Mouse (Mus musculus) testis, postnatal 14 days (tissue): Measurements from ENCODE around the gene Gcnt2.
"Not testable (repeated sequence)": the region's sequence is repeated elsewhere in the genome, so short reads cannot be mapped to it uniquely, and the experiment has no call there.

Experiments used
- DNase-seq: peaks from one replicate; pipeline ENCODE4 v3.0.0; 2021; ENCODE audit warnings: low spot score

Gene Gcnt2

DNA sequence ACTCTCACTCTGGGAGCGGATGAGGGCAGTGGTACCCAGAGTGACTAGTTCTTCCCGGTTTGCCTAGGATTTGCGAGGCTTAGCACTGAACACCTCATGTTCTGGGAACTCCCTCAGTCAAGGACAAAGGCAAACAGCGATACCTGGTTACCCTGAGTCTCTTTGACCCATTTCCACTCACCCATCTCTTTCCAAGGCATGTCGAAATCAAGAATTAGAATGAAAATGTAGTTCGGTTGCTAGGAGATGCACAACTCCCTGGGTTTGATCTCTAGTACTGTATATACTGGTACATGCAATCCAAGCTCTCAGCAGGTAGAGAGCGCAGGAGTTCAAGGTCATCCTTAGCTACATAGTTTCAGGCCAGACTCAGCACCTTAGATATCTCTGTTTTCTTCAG is 47.0 kb downstream of the Gcnt2 start:
- no peak for DNase-seq

DNA sequence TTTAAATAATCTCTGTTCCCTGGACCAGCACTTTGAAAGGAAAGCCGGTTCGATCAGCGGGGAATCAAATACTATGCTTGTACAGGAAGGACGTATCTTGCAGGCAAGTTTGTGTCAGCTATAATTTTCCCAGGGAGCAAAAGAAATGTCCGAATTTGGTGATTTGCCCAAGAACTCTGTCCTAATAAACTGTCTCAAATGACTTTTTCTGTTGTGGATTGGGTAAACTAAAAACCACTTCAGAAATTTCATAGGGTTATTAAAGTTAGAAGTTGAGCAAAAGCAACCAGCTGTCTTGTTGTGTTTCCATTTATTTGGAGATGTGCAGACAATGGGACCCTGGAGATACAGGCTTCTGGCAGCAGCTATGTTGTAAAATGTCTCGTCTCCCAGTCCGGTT is 47.7 kb downstream of the Gcnt2 start:
- no peak for DNase-seq

DNA sequence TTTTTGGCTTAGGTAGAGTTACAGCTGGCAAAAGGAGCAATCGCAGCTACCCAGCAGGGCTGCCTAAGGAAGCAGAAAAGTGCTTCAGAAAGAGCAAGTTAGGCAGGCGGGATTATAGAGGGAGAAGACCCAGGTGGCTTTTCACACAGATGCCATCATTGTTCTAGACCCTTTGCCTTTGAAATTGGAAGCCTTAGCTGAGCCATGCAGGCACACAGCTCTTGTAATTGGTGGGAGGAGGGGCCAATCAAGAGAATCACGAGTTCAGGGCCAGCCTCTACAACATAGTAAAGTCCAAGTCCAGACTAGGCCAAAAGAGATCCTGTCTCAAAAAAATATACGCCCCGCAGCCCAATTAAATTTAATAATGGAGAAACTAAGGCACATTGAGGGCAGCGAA is 48.5 kb downstream of the Gcnt2 start:
- DNase-seq = no peak

DNA sequence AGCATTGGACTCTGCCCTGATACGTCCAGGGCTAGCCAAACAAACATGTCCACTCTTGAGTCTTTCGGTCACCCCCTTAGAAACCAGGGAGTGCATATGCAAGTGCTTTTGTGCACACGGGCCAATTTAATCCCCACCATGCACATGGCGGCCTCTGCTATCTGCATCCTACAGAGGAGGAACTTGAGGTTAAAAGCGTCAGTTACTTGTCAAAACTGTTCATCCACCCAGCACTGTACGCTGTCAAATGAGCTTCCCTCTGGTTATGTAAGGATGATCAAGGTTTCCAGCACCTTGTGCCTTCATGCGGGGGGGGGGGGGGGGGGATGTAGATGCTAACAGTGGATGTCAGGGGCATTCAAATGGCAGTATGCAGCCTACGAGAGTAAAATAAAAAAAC is 49.5 kb downstream of the Gcnt2 start:
- DNase-seq = no peak

DNA sequence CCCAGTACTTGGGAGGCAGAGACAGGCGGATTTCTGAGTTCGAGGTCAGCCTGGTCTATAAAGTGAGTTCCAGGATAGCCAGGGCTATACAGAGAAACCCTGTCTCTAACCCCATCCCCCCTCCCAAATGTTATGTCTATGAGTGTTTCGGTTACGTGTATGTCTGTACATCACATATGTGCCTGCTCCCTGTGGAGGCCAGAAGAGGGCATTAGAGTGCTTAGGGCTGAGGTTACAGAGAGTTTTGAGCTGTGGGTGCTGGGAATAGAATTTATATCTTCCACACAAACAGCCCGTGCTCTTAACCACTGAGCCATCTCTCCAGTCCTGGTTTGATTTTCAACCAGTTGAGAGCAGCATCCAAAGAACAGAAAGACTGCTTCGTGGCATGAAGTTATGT is 50.5 kb downstream of the Gcnt2 start:
- DNase-seq = no peak

DNA sequence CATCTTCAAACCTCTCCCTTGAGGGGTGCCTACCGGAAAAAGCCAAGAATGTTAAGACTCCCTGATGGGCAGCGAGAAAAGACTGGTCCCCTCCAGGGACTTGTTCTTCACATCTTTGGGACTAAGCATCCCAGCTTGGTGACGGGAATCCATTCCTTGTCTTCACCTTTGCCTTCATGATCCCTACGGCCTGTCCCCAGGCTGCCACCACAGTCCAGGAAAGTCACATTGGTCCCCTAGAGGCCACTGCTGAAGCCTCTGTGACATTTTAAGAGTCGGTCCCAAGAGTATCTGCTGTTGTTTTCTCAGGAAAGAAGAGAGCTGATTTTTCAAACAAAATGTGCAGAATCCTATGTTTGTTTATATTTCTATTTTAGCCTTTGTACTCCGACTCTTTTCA is 52.4 kb downstream of the Gcnt2 start:
- no peak for DNase-seq

DNA sequence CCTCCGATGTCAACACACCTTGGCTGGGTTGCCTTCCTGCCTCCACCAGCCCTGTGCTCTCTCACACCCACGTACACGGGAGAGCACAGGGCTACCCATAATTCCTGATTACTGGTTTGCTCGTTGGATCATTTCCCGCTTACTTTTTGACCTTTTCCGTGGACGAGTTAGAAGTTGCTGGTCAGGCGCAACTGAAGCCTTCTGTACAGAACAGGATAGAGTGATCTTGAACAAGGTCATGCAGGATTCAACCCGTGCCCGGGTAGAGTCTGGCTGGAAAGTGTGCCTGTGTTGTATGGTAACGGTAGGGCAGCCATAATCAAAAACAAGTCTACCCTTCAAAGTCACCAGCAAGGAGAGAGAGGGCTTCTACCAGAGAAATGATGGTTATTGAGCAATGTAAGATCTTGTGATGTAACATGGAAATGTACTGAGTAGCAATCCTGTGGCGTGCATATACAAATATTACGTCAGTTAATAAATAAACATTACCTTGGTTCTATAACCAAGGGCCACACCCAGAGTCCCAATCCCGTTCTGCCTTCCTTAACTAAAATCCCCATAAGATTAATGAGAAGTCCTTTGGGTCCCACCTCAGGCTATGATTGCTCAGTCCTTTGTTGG is 54.0 kb downstream of the Gcnt2 start:
- DNase-seq = no peak

DNA sequence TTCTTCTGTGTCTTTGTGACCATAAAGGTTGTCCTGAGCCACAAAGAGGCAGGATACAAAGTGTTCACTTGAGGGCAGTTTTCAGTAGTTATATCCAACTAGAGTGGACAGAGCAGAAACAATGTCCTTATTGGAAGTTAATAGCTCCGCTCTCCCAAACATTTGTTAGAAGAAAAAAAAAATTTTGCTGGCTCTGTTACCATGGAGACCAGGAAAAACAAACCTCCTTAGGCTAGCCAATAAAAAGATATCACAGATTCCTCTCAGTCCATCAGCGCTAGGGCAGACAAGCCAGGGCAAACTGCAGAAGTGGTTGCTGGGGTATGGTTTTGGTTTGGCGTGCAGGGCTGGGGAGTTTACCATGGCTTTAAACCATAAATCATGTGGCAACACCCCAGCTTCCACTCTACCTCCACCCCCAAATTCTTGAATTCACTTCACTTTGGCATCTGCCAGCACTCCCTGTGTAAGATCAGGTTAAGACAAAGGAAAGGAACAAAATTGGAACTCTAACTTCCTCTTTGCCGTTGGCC is 54.6 kb downstream of the Gcnt2 start:
- DNase-seq = no peak

DNA sequence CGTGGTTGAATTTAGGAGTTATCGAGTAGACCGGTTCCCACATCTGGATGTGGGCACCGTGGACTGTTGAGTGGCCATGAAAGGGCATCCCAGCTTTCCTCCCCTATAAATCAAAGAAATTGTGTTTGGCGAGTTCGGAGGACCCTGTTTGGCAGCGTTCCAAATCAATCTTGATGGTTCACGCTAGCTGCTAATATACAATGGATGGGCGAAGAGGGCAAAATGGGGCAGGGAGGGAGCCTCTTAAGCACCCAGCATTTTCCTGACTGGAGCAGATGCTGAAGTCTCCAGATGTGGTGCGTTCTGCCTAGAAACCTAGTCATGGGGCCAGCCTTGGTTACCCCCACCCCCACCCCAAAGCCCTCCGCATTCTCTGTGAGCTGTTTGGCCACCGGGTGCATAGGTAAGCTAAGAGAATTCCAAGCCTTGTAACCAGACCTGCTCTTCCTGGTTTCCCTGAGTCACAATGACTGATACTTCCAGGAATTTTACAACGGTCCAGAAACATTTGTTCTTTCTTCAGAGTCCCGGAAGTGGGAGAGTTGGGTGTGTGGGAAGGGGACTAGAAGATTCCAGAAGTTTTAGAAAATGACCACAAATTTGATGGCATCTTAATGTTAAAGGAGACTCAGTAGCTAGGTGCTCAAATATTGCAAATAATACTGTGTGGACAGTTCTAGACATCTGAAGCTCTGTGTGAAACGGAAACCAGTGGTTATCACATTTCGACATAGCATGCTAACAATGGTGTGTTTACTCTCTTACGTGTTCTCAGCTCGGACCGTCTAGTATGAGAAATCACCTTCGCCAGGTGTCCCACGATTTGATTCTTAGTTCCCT is 57.0 kb downstream of the Gcnt2 start:
- no peak for DNase-seq

DNA sequence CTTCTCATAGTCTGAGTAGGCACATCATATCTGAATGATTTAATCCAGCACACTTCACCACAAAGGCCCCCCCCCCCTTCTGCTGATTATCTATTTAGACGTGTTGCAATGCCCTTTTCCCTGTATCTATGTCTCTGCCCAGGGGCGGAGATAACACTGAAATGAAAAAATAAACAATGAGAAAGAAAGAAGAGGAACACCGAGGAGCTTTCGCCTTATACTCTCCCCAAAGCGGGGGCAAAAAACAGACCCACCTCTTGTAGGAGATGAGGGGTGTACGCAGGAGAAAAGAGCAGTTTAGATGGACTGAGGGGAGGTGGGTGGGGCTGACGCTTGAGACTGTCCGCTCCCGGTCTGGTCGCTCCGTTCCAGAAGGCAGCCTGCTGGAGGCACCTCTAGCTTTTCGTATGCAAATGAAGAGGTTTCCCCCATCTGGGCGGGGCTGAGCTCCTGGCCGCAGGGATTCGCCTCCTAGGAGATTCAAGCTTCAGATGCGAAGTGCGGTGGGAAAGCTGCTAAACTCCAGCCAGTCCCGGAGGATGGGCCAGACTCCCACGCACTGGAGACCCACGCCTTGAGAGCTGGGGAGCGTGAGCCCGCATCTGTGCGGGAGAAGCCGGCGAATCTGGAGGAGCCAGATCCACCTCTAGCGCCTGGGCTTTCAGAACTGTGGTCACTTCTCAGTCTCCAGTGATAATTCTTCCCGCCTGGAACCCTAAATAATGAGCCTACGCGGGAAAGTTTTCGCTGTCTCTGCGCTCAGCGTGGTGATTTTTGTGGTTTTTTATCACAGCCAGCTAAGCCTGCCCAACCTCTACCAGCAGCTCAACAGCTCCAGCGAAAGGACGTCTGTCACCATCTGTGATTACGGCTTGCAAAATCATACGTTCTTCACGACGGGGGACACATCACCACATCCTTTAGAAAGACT is 57.9 kb downstream of the Gcnt2 start:
- DNase-seq = peak; percentile 68

DNA sequence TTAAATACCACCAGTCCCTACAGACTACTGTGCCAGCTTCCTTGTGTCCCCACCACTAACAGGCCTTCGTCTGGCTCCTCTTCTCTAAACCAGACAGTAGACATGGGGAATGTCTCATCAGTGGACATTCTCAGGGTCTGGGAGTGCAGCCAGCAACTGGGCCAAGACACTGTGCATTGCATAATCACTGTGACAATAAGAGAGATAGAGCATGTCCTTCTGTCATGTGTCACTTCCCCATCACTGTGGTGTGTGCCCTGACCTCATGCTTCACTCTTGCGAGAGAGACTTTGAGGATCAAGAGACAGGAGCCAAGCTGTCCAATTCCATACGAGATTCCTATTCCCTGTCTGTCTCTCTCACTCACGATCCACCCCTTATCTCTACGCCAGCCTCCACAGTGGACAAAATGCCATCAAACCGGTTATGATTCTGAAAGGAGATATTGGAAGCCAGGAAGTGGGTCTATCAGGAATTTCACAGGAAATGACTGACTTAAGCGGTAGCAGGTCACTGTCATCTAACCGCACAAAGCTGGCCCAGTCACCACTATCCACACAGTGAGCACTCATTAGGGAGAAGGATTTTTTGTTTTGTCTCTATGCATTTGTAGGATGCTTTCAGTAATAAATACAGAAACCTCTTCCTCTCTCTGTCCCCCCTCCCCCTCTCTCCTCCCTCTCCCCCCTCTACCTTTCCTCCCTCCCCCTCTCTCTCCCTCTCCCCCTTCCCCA is 61.9 kb downstream of the Gcnt2 start:
- no peak for DNase-seq

DNA sequence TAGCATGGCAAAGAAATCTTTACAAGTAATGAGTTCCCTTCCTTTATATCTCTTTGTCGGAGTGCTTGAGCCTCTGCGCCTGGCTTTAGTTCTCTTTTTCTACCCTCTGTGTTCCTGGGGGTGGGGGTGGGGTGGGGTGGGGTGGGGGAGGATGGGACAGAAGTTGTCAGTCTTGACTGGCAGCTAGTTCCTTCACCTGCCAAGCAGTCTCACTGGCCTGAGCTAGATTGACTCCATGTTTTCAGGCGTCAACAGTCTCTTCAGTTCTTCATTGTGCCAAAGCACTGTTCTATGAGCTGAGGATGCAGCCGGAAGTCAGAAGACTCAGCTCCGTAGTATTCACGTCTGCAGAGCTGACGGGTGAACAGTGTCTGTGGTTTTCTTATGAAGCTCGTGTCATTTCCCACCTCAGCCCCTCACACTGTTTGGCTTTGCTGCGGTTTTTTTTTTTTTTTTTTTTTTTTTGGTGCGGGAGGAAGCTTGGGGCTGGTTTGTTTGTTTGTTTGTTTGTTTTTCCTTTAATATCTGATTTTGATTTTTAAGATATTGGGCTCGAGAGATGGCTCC is 62.8 kb downstream of the Gcnt2 start:
- no peak for DNase-seq

DNA sequence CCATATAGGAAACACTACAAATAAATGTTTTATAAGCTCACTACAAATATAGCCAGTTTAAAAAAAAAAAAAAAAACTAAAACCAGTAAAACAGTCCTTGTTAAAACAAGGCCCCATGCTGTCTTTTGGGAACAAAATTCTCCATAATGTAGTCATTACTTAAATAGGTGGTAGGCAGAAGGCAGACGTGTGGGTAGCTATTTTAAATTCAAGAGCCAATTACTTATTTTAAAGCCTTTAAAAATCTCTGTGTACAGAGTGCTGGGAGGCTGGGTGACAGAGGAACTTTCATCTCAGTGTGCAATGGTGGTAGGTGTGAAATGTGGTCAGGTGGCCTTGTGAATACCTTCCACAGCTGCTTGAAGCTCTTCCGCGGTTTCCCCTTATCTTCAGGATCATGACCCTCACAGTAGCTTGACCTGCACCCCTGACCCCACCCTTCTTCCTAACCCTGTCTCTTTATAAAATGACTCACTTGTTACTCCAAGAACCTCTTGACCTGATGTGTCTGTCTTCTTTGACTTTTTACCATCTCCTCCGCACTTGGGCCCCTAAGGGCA is 64.3 kb downstream of the Gcnt2 start:
- no peak for DNase-seq

DNA sequence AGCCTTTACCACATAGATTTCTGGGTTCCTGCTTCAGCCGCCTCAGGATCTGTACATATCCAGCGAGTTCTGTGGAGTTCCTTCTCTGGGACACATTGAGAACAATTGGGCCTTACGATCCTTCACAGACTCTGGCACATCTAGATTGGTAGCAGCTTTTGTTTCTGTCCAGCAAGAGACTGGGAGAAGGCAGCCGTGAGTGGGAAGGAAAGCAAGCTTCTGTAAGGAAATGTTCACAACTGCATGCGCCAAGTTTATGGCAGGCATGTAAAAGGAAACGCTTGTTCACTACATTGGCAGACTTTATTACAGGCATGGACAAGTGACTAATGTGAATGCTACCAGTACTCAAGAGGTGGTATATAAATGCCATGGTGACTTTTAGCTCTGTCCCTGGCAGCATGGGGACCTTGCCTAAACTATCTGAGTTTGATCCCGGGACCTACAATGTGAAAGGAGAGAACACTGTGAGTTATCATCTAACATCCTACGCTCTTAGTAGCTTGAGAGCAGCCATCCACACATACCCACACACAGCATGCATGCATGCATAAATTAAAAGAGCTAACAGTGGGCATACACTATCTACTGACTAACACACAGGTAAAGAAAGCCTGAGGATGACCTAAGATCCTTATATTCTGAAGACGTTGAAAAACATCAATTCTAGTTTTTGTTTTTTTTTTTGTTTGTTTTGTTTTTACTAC is 68.8 kb downstream of the Gcnt2 start:
- DNase-seq = no peak

DNA sequence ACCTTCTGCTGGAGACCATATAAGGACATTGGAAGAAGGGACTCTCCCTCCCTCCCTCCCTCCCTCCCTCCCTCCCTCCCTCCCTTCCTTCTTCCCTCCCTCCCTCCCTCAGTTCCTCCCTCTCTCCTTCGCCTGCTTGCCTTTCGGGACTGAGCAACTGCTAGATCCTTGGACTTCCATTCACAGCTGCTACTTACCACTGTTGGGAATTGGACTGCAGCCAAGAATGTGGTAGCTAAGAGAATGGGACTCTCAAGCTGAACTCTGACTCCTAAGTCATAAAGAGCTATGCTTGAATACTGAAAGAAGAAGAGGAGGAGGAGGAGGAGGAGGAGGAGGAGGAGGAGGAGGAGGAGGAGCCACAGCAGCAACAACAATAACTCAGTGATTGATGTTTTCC is 72.3 kb downstream of the Gcnt2 start:
- not testable (repeated sequence) for DNase-seq

DNA sequence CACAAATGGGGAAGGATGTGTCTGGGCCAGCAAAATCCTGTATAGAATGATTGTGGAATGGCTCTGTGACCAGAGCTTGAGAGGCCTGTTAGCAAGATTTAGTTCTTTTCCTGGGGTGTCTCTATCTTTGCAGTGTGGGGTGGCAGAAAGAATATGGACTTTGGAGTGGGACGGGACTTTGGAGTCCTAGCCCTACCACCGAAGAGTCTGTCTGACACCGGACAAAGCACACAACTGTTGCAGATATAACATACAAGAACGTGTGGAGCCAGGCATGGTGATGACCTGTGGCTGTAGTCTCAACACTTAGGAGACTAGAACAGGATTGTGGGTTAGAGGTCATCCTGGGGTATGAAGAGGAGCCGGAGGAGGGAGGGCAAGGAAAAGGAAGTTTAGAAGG is 73.0 kb downstream of the Gcnt2 start:
- DNase-seq = no peak

DNA sequence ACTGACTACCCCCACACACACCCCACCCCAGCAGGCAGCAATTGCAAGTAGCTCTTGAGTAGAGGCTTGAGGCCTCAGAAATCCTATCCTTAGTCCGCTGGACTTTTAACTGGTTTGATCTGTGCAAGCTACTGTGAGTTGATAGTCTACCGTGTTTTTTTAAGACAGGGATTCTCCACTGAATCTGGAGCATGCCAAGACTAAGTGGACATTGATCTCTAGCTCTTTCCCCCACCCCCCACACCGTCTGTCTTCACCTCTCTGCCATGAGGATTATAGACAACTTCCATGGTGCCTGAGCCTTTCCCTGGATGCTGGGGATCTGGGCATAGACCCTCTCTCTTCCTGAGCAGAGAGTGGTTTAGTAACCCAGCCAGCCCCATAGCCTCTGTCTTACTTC is 74.8 kb downstream of the Gcnt2 start:
- DNase-seq = no peak

DNA sequence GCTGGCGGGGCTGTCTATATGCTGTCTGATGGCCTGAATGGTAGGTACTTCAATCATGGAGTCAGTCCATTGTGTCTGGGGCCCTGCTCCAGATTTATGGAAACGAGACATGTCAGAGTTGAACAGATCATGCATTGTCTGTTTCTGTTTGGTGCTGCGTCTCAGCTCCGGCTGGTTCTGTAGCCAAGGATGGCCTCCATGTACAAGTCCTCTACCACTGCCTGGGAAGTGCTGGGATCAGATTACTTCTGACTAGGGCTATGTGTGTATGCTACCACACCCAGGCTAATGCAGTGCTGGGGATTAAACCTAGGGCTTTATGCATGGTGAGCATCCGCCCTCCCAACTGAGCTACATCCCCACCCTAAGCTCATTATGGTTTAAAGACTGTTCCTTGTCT is 78.0 kb downstream of the Gcnt2 start:
- DNase-seq = no peak

DNA sequence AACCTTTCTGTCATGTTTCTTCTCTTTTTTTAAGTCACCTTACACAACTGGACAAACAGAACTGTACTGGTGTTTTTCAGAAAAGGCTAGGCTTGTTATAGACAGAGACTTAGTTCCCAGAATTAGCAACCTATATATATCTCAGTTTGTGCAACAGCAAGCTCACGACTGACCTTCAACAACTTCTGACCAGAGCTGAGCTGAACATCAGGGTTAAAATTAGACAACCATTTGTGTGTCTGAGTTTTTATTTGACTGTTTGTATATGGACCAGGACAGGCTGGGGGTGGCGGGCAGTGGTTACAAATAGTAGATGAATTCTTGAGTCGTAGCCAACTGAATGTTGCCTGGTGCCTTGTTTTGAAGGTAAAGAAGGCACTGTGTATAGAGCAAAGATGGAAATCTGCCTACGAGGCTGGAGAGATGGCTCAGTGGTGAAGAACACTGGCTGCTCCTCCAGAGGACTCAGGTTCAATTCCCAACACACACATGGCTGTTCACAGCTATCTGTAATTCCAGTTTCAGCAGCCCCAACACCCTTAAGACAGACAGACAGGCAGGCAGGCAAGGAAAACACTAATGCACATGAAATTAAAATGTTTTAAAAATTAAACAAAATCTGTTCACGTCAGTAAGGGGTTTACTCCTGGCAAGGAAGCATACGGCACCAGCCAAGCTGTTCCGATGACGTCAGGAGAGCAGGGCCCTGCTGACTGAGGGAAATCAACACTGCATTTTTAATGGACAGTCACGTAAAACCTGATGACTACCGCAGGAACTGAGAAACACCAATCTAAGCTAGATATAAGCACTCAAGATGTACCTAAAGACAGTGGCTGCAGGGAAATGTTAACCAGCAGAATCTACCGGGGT is 79.2 kb downstream of the Gcnt2 start:
- DNase-seq = no peak

DNA sequence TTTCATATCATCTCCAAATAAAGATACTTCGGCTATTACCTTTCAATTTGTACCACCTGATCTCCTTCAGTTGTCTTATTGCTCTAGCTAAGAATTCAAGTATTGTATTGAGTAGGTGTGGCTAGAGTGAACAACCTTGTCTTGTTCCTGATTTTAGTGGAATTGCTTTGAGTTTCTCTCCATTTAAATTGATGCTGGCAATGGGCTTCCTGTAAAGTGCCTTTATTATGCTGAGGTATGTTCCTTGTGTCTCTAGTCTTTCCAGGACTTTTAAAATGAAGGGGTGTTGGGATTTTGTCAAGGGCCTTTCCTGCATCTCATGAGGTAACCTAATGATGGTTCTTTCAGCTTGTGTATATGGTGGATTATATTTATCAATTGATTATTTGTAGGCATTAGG is 83.5 kb downstream of the Gcnt2 start:
- DNase-seq = no peak
